Mouse (Mus musculus) natural killer cell, adult 2 months (primary cell): ENCODE data around the gene Rnf187.
"Not testable (repeated sequence)": the region's sequence is repeated elsewhere in the genome, so short reads cannot be mapped to it uniquely, and the experiment has no call there.

Source experiments
- DNase-seq, 2 experiments: peaks; one replicate each; pipeline ENCODE4 v3.0.0; 2022; ENCODE audit warnings: low spot score in 2 of 2

Rnf187 gene

DNA sequence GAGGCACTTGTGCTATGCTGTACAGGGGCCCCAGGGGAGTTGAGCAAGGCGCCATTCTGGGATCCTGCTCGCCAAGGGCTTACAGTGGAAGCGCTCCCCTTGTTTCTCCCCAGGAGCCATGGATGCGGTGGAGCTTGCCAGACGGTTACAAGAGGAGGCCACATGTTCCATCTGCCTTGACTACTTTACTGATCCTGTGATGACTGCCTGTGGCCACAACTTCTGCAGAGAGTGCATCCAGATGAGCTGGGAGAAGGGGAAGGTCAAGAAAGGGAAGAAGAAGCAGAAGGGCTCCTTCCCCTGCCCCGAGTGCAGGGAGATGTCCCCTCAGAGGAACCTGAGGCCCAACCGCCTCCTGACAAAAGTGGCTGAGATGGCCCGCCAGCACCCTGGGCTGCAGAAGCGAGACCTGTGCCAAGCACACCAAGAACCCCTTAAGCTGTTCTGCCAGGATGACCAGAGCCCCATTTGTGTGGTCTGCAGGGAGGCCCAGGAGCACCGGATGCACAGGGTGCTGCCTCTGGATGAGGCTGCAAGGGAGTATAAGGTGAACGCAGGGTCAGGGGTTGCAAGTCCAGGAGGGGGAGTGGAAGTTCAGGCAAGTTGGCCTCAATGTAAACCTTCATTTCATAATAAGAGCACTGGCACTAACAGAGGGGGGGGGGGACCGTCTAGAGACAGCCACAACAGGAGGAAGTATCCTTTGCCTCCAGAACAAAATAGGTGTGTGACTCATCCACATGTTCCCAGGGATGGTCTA, 26.5 kb upstream of the Rnf187 start:
- DNase-seq, result no peak

GRCm38 (mm10) chr11:58964216-58964615, 25.5 kb upstream of the Rnf187 start:
- no peak for DNase-seq

GRCm38 (mm10) chr11:58963543-58963942, 24.8 kb upstream of the Rnf187 start:
- DNase-seq, result no peak

DNA sequence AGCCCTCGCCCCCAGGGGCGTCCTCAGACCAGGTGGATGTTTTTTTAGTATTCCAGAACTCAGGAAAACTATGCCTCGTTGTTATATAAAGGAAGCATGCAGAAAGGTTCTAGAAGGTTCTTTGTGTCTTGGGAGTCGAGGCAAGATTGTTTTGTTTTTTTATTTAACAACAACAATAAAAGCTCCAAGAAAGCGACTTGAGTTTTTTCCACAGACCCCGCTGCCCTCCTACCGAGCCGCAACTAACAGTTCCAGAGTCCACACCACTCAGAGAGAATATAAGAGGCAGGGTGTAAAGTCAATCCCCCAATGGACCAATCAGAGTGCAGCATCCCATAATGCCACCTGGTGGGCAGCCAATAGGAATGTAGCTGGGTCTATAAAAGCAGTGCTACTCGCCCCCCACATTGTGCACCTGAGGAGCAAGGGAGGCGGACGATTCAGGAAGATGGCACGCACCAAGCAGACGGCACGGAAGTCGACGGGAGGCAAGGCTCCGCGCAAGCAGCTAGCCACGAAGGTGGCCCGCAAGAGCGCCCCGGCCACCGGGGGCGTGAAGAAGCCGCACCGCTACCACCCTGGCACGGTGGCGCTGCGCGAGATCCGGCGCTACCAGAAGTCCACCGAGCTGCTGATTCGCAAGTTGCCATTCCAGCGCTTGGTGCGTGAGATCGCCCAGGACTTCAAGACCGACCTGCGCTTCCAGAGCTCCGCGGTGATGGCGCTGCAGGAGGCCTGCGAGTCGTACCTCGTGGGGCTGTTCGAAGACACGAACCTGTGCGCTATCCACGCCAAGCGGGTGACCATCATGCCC, 22.9 kb upstream of the Rnf187 start:
- DNase-seq, result no peak

DNA sequence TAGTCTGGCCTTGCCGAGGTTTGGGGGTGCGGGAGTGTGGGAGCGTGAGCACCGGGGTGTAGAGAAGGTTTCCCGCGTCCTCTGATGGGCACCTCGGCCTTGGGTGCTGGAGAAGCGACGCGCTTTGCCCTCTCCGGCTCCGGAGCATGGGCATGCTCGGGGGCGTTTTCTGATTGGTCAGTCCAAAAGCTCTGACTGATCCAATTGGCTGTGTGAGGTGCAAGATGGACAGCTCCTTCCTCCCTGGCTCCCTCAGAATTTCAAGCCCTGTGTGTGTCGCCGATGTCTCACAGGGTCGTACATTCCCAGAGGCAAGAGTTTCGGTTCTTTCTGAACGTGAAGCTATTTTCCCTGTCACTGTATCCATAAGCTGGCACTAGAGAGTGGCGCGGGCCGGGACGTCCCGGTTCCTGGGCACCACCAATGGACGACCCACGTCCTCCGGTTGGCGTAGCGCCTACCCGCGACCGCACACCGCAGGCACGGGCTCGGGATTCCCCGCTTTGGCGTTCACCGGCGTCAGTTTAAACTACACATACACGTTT, 21.3 kb upstream of the Rnf187 start:
- peak; percentile 84 to 85 for DNase-seq

GRCm38 (mm10) chr11:58959186-58959825, 20.6 kb upstream of the Rnf187 start:
- DNase-seq, result no peak

DNA sequence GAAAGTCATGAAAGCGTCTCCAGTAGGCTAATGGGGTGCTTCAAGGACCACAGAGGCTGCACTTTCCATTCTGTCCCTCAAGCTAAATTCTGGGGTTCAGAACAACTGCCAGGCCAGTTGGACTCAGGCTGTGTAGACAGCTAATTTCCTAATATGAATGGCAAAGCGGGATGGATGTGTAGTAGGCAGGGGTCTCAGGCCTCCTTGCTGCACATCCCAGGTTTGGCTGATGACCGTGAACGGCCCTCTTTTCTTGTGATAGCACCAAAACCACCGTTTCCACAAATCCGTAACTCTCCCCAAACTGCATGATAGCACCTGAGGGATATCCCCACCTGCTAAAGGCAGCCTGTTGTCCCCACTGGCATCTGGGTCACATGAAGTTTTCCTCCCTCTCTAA, 19.8 kb upstream of the Rnf187 start:
- no peak for DNase-seq

DNA sequence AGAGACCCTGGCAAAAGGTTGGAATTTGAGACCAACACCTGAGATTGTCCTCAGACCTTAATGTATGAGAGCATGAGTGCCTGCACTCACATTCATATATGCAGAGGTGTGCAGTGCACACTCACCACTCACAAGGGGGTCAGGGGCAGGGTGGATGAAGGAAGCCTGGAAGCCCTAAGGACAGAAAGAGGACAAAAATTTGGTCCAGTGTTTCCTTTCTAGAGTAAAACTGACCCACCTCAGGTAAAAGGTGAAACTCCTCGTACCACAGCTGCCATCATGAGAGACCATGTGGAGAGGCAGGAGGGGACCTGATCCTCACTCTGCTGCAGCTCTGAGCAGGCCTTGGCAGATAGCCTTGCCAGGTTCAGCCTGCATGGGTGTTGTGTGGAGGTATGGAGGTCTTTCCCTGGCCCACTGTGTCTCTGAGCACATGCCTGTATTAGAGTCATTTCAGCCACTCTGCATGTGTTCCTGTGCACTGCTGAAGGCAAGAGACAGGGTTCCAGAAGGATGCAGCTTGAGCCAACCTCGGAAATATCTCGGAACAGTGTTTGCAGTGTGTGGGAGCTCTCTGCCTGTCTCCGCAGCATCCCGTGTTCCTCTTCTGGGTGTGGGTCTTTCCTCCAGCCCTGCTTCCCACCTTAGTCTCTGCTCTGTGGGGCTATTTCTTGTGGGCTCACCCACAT, 18.7 kb upstream of the Rnf187 start:
- DNase-seq, result no peak

DNA sequence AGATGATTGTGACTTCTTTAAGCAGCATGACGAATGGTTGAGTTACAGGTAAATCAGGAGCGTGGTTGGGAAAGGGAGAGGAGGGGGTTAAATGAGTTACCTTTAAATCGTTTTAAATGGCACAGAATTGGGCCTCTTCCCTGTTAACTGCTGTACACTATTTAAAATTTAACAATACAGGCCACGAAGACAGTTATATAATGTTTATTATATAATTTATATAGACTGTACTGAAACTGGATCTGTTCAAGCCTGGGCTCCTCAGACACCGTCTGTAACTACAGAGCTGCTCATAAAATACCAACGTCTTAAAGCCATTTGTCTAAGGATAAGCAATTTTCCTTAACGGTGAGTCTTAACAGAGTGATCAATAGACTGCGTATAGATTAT, 17.1 kb upstream of the Rnf187 start:
- DNase-seq, result no peak

GRCm38 (mm10) chr11:58955143-58955867, 16.6 kb upstream of the Rnf187 start:
- DNase-seq, result no peak

GRCm38 (mm10) chr11:58954420-58955142, 15.9 kb upstream of the Rnf187 start, which contains the start of the genes Hist3h2a and Trim17:
Gene Hist3h2a (plus strand): TSS chr11:58954685.
Gene Trim17 (plus strand): TSS chr11:58954685.
- peak; percentile 86 to 90 for DNase-seq

DNA sequence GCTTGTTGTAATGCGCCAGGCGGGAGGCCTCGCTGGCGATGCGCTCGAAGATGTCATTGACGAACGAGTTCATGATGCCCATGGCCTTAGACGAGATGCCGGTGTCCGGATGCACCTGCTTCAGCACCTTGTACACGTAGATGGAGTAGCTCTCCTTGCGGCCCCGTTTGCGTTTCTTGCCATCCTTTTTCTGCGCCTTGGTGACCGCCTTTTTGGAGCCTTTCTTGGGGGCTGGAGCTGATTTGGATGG, 15.4 kb upstream of the Rnf187 start:
- not testable (repeated sequence) for DNase-seq

DNA sequence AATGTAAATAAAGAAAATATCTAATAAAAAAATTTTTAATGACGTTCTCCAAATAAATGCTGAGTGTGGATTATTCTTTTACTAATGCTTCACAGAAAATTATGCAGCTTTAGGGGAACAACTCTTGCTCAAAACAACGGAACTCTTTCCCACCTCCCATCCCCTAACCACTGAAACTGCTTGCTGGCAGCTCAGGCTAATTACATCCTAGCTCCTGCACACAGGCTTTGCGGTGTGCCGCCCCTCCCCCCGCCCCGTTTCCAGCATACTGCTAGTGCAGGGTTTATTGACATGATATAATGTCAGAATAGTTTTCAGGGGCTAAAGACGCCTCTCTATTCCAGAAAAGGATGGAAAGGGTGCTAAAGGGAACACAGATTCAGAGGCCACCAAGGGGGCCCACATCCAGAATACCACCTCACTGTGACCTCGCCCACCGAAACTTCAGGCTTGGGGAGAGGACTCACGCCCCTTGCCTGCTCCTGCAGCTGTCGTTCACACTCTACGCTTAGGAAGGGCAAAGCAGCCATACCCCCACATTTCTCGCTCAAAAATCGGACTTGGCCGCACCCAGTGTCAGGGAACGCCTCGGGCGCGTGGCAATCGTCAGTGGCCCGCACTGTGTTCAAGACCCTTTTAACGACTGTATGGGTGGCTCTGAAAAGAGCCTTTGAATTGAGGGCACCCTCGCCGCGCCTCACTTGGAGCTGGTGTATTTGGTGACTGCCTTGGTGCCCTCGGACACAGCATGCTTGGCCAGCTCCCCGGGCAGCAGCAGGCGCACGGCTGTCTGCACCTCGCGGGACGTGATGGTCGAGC, 14.8 kb upstream of the Rnf187 start:
- no peak for DNase-seq

DNA sequence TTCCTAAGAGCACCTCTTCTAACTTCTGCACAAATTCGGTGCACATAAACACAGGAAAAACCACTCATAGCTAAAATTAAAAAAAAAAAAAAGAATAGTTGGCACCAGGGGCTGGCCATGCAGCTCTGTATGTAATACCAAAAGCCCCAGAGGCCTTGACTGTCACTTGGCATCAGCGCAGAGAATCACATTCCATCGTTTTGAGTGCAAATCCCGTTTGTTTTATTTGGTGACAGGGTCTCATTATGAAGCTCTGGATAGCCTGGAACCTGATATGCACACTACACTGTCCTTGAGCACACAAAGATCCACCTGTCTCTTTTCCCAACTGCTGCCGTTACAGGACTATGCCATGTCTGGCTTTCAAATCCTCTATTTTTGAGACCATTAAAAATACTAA, 12.5 kb upstream of the Rnf187 start:
- no peak for DNase-seq

DNA sequence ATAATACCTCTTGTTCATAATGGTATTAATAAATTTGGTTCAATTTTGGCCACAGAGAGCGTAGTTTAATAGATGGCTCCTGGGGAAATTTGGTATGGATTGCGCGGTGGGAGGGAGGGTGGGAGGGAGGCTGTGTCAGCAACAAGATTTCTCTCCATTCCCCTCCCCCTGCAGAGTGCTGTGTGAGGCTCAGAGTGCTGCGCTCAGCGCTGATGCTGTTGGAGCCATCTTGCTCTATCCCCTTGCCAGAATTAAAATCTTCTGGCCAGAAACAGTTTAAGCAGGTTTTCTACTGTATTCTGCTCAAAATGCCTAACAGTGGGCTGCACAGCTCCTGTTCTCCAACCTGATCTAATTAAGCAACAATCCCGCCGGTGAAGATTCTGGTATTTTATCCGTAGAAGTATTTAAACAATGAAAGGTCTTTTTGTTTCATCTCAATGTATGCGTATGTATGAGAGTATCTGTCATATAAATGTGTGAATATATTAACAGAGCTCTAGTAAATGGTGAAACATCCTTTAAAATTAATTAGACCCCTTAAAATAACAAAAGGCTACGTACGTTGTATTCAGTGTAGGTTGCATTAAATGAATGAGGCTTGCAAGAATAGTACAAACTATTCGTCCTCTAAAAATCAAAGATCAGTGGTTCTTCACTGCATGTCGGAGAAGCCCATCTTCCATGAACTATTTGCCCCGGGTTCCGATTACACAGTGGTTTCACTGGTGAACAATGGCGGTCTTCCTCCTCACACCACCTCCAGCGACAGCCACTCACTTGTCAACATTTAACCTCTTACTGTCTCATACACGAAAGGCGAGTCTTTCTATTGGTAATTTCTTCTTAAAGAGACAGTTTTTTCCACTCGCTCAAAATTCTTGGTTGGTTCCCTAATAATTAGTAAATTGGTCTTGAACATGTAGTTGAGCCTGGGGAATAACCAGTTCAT, 11.0 kb upstream of the Rnf187 start:
- DNase-seq, result no peak

GRCm38 (mm10) chr11:58948542-58949479, 10.1 kb upstream of the Rnf187 start, which contains the start of gene Hist3h2ba:
Gene Hist3h2ba (plus strand): TSS chr11:58948920.
- peak; percentile 49 to 50 for DNase-seq

DNA sequence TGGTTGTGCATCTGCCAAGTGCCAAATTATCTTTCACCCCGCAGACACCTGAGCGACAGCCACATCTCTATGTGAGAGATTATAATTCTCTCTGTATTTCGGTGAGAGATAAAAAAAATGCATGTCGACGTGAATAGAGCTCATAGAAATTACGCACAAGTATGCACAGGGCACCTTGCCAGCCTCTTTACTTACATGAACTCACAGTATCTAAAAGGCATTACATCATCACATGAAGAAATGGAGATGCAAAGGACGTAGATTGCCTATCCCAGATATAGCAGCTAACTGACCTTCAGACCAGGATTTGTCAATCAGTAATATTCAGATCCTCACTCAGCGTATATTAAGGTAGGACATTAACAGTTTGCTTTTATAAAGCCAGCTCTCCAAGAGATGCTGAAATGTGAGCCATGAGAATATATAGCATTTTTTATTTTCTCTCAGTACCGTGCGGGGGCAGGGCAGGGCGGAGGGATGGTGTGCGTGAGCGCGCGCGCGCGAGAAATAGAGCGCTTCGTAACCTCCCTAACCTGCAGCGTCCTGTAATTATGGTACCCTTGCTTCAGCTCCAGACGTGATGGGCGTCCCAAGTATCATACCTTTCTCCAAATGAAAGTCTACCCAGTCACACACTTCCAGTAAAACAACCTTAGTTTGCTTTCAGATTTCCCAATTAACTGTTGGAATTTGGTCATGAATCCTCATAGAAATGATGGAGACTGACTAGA, 9.2 kb upstream of the Rnf187 start:
- no peak for DNase-seq
